ENCODE assay signal across 20 mouse cellular contexts in genomic region chr8:60969091-60969490, GRCm38 (mm10). TPM values are rescaled to one million over a fixed set of nuclear protein-coding genes. Genes with fewer than 3 reads are reported as not detected.
A peak's percentile ranks its signal among the peaks of the same experiment; 100 is the strongest.
DNase-seq lines count a peak whose midpoint lies in the region; ATAC-seq and TF ChIP-seq lines count a peak whose summit lies in the region.
"Had no signal": no experiment of that assay in that cellular context is flagged by ENCODE, and none has a peak within 500 bp of the region (broad histone marks: within the 10 kb centered on the region; RNA-seq: fewer than 3 reads in every experiment).

No protein-coding gene starts in this region.

- no peak overlapping the region for H3K4me3 ChIP-seq in kidney, embryonic 14.5 days (ENCODE audit: low read length)
- peak overlapping the region; percentile 34 for H3K4me3 ChIP-seq in erythroblast, embryonic 14.5 days (replicated peaks)
- 0 out of 2 replicates have a peak overlapping the region, but pooled peaks have one; percentile 5 for H3K4me3 ChIP-seq in liver, embryonic 13.5 days (replicated peaks)
- H3K4me3 ChIP-seq in lung, postnatal 0 days (ENCODE audit: low read depth, low read length), result no peak overlapping the region
- H3K4me3 ChIP-seq: forebrain, embryonic 12.5 days; heart, embryonic 13.5 days; kidney, embryonic 15.5 days; left cerebral cortex, adult 2 months; limb, embryonic 10.5 days; myocyte had no signal

- H3K4me2 ChIP-seq in kidney, embryonic 14.5 days (replicated peaks; ENCODE audit: low read depth, low read length), result no peak overlapping the region
- peak overlapping the region; percentile 51 for H3K4me2 ChIP-seq in liver, embryonic 13.5 days
- no peak overlapping the region for H3K4me2 ChIP-seq in lung, postnatal 0 days (replicated peaks; ENCODE audit: low read depth, low read length)
- H3K4me2 ChIP-seq: forebrain, embryonic 12.5 days; heart, embryonic 13.5 days; kidney, embryonic 15.5 days had no signal

- no peaks in the 10 kb centered on the region for H3K4me1 ChIP-seq in kidney, embryonic 14.5 days (ENCODE audit: control insufficient read depth, insufficient read depth, low read length)
- peaks cover 94% of the 10 kb centered on the region for H3K4me1 ChIP-seq in erythroblast, embryonic 14.5 days (ENCODE audit: control insufficient read depth)
- H3K4me1 ChIP-seq in liver, embryonic 13.5 days (replicated peaks), result peaks cover 90% of the 10 kb centered on the region
- H3K4me1 ChIP-seq in lung, postnatal 0 days (ENCODE audit: insufficient read depth, low read depth, low read length), result 0 out of 2 replicates have a peak, but pooled peaks cover 3% of the 10 kb centered on the region
- H3K4me1 ChIP-seq: limb, embryonic 10.5 days had no signal

- no peak for TF ChIP-seq EP300 in lung, postnatal 0 days (IDR thresholded peaks at IDR 0.05)

- peak; percentile 15 to 21 for DNase-seq in kidney, postnatal 4 days
- no peak for DNase-seq in liver, embryonic 13.5 days
- no peak for DNase-seq in spleen, postnatal 4 days (ENCODE audit: low spot score in 2 of 2)
- DNase-seq in MN1 (ENCODE audit: low spot score), result no peak
- DNase-seq in lung, postnatal 0 days (ENCODE audit: low spot score), result no peak
- DNase-seq: adrenal gland, adult 8-10 months; cerebellum, adult 8-10 months; heart, postnatal 4 days; lung, adult 2 months; lung, postnatal 4 days; midbrain, embryonic 14.5 days had no signal

- H3K9me3 ChIP-seq in kidney, embryonic 14.5 days (ENCODE audit: control insufficient read depth, low read length), result no peaks in the 10 kb centered on the region
- no peaks in the 10 kb centered on the region for H3K9me3 ChIP-seq in erythroblast, embryonic 14.5 days (ENCODE audit: control insufficient read depth, low read length)
- no peaks in the 10 kb centered on the region for H3K9me3 ChIP-seq in liver, embryonic 13.5 days (replicated peaks)
- H3K9me3 ChIP-seq in lung, postnatal 0 days (ENCODE audit: low read length), result no peaks in the 10 kb centered on the region
- H3K9me3 ChIP-seq: forebrain, embryonic 12.5 days; heart, embryonic 13.5 days; kidney, embryonic 15.5 days; limb, embryonic 10.5 days had no signal

- no peak for ATAC-seq in kidney, embryonic 14.5 days (ENCODE audit: low FRiP score, low TSS enrichment)
- 0 out of 2 replicates have a peak, but pooled peaks have one; percentile 37 for ATAC-seq in liver, embryonic 13.5 days (ENCODE audit: low read depth)
- no peak for ATAC-seq in lung, postnatal 0 days
- ATAC-seq: hindbrain, embryonic 16.5 days had no signal

- TF ChIP-seq CTCF in lung, postnatal 0 days (IDR thresholded peaks at IDR 0.05), result no peak

- no peaks in the 10 kb centered on the region for H3K36me3 ChIP-seq in kidney, embryonic 14.5 days (ENCODE audit: control insufficient read depth, insufficient read depth, low read length)
- peaks cover 55% of the 10 kb centered on the region for H3K36me3 ChIP-seq in erythroblast, embryonic 14.5 days (ENCODE audit: control insufficient read depth)
- H3K36me3 ChIP-seq in liver, embryonic 13.5 days, result 0 out of 2 replicates have a peak, but pooled peaks cover under 1% of the 10 kb centered on the region
- no peaks in the 10 kb centered on the region for H3K36me3 ChIP-seq in lung, postnatal 0 days (ENCODE audit: insufficient read depth, low read length)
- H3K36me3 ChIP-seq: forebrain, embryonic 12.5 days; heart, embryonic 13.5 days; kidney, embryonic 15.5 days; limb, embryonic 10.5 days had no signal

- H3K9ac ChIP-seq in kidney, embryonic 14.5 days (ENCODE audit: low read depth, low read length), result no peak overlapping the region
- peak overlapping the region; percentile 58 for H3K9ac ChIP-seq in liver, embryonic 13.5 days
- H3K9ac ChIP-seq in lung, postnatal 0 days (replicated peaks; ENCODE audit: low read depth), result no peak overlapping the region
- H3K9ac ChIP-seq: forebrain, embryonic 12.5 days; heart, embryonic 13.5 days; kidney, embryonic 15.5 days had no signal

- H3K27ac ChIP-seq in kidney, embryonic 14.5 days (ENCODE audit: low read depth, low read length), result no peak overlapping the region
- H3K27ac ChIP-seq in liver, embryonic 13.5 days, result peak overlapping the region; percentile 88
- H3K27ac ChIP-seq in lung, postnatal 0 days (ENCODE audit: low read length), result no peak overlapping the region
- H3K27ac ChIP-seq: forebrain, embryonic 12.5 days; heart, embryonic 13.5 days; kidney, embryonic 15.5 days; left cerebral cortex, adult 2 months; limb, embryonic 10.5 days had no signal

- WGBS in kidney, embryonic 14.5 days, result 32% methylated on average over 2 of the region's 2 CpGs
- 31% methylated on average over 2 of the region's 2 CpGs for WGBS in liver, embryonic 13.5 days (ENCODE audit: insufficient replicate concordance)
- 45% methylated on average over 2 of the region's 2 CpGs for WGBS in lung, postnatal 0 days

- H3K27me3 ChIP-seq in kidney, embryonic 14.5 days (ENCODE audit: control insufficient read depth, insufficient read depth, low read length), result no peaks in the 10 kb centered on the region
- H3K27me3 ChIP-seq in erythroblast, embryonic 14.5 days (ENCODE audit: control insufficient read depth), result no peaks in the 10 kb centered on the region
- H3K27me3 ChIP-seq in liver, embryonic 13.5 days, result no peaks in the 10 kb centered on the region
- no peaks in the 10 kb centered on the region for H3K27me3 ChIP-seq in lung, postnatal 0 days (replicated peaks; ENCODE audit: insufficient read depth, low read length)
- H3K27me3 ChIP-seq: forebrain, embryonic 12.5 days; heart, embryonic 13.5 days; kidney, embryonic 15.5 days had no signal

RNA-seq across cellular contexts. Expression of gene Clcn3, which starts 14.0 kb away (rescaled TPM):
- 16.7 and 24.8 TPM in 2 replicates for polyA plus RNA-seq in kidney, embryonic 14.5 days (2014; fragmentation: Nextera tagmentation; extraction: Ambion mirVana)
- 3.7 and 4.2 TPM in 2 replicates for polyA plus RNA-seq in erythroblast, embryonic 14.5 days (2012)
- polyA plus RNA-seq in liver, embryonic 13.5 days (2015; fragmentation: Nextera tagmentation; extraction: Ambion mirVana), result 35.8 and 41.3 TPM in 2 replicates
- polyA plus RNA-seq in lung, postnatal 0 days (2015; fragmentation: Nextera tagmentation; extraction: Ambion mirVana), result 17.1 and 17.9 TPM in 2 replicates

RNA-seq across cellular contexts. Expression of gene Nek1, which starts 23.9 kb away (rescaled TPM):
- polyA plus RNA-seq in kidney, embryonic 14.5 days (2014; fragmentation: Nextera tagmentation; extraction: Ambion mirVana), result 15.0 and 24.9 TPM in 2 replicates
- 0.06 and 0.07 TPM in 2 replicates for polyA plus RNA-seq in erythroblast, embryonic 14.5 days (2012)
- polyA plus RNA-seq in liver, embryonic 13.5 days (2015; fragmentation: Nextera tagmentation; extraction: Ambion mirVana), result 9.2 and 11.9 TPM in 2 replicates
- polyA plus RNA-seq in lung, postnatal 0 days (2015; fragmentation: Nextera tagmentation; extraction: Ambion mirVana), result 9.7 and 10.5 TPM in 2 replicates

Comparison
In these comparisons a context has a peak if more than half of its experiments do, and no peak if none do; other contexts are left out.
1. DNase-seq: peak in kidney, postnatal 4 days (2 of 2); none in liver, embryonic 13.5 days (single experiment), spleen, postnatal 4 days (0 of 2), MN1 (single experiment) and lung, postnatal 0 days (single experiment).
2. H3K4me3 ChIP-seq: peak in erythroblast, embryonic 14.5 days (single experiment) and liver, embryonic 13.5 days (single experiment); none in kidney, embryonic 14.5 days (single experiment) and lung, postnatal 0 days (single experiment).